Mouse (Mus musculus) urinary bladder, adult 2 months (tissue): Measurements from ENCODE around the gene Aak1. TPM values are rescaled to one million over a fixed set of nuclear protein-coding genes. Genes with fewer than 3 reads are reported as not detected.
"Not testable (repeated sequence)": the region's sequence is repeated elsewhere in the genome, so short reads cannot be mapped to it uniquely, and the experiment has no call there.

Source experiments
- DNase-seq: peaks from one replicate; pipeline ENCODE4 v3.0.0; 2022; ENCODE audit warnings: low spot score
- polyA plus RNA-seq: library from polyadenylated mRNA; depleted of rRNA; stranded (reverse); fragments of >200 nt; gene quantifications from 2 replicates; pipeline ENCODE4 v1.2.3, GENCODE M21; 2012; rRNA removed

Aak1 gene
- polyA plus RNA-seq, 1 experiment, result 21.9 TPM

DNA sequence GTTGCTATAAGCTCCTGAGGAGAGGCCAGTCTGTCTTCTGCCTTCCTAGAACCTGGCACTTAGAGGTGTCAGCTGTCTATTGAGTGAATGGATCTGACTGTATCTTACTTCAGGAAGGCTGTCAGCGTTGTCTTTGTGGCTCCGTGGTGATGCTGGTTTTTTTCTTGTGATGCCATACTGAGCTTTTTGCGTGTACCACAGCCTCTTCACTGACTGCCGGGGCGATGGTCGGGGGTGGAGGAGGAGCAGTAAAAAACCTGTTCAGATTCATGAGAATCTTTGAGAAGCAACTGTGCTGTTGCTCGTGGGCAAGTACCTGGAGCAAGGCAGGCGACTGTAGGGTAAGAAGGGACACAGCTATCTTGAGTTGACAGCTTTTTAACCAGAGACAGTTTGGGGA is 169.6 kb downstream of the Aak1 start:
- DNase-seq, result no peak

DNA sequence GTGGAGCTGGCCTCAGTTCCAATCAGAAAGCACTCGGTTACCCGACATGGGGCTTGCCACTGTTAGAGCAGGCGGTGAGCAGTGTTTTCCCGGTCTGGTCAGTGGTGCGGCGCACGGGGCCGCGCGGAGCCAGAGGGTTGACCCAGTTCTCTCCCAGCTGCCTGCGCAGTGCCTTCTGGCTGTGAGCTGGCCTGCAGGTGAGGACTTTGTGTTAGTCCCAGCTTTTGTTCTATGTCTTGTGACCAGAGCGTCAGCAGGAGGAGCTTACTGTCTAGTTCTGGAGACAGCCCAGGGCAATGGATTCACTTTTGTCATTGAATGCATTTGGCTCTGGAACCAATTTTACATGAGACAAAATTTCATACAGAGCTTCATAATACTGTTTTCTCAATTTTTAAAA is 172.5 kb downstream of the Aak1 start:
- DNase-seq, result no peak

DNA sequence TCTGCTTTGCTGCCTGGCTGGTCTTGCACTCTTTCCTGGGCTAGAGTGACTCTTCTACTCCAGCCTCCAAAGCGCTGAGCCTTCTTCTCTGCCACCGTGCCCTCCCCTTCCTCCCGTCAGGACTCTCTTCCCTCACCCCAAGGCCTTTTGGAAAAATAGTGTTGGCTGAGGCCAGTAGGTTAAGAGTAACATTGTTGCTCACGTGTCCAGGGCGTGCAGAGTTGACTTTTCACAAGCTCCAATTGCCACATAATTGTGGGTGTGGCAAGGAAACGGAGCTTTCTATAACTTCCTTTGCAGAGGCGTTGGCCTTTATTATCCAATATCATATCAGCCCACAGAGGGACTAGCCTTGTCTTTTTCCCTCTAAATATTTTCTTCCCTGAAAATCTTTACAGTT is 177.7 kb downstream of the Aak1 start:
- no peak for DNase-seq

- DNase-seq, result no peak
These were observed 179.6 kb downstream of the Aak1 start for GRCm38 (mm10) chr6:87028881-87029280.

DNA sequence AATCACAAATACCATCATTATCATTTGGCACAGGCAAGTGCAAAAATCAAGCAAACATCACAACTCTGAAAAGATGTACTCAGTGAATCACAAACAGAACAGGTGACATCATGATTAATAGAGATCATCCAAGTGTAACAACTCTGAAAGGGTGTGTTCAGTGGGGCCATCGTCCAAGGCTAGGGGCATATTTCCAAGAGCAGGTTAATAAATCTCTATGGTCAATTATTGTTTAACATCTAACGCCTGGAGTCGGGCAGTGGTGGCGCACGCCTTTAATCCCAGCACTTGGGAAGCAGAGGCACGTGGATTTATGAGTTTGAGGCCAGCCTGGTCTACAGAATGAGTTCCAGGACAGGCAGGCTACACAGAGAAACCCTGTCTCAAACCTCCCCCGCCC is 182.0 kb downstream of the Aak1 start:
- not testable (repeated sequence) for DNase-seq

DNA sequence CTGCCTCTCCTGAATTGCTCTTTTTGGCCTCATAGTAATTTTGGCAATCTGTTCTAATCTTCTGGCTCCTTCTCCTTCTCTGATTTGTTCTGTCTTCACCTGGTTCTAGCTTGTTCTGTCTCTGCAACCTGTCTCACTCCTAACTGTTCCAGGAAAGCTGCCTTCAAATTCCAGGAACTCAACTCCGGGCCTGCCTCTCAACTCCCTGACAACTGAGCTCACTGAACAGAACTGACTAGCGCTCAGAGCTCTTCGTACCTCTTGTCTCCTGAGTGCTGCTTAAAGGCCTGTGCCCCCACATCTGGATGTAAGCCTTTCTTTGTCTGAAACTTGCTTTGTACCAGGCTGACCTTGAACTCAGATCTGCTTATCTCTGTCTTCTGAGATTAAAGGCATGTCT is 183.1 kb downstream of the Aak1 start:
- no peak for DNase-seq

- no peak for DNase-seq
These were observed 185.1 kb downstream of the Aak1 start for GRCm38 (mm10) chr6:87034395-87034794.

DNA sequence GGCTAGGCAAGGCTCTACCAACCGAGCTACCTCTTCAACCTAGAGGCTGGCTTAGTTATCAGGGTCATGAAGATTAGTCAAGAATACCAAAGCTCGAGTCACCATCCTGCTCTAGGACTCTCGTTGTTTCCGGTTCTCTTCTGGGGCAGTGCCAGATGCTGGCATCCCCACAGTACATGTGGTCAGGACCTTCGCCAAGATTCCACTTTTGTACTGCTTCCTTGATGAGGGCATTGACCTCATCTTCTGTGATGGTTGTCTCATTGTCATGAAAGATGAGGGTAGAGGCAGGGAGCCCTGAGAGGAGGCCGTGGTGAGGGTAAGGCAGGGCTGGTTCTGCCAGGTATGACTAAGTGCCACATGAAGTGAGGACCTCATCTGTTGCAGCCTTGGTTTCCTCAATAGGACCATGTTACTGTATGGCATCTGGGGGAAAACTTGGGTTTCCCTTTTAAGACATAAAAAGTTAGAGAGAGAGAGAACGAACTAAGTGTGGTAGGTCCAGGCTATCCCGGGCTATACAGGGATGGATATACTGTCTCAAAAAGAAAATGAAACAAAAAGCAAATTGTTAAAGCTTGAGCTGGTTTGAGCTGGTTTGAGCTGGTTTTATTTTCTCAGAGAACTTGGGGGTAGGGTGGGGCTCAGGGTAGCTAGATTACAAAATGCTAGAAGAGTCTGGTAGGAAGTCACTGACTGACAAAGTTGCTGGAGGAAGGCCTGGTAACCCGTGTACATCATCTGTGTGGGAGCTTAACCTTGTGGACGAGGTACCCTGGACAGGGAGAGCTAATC is 188.7 kb downstream of the Aak1 start:
- no peak for DNase-seq

DNA sequence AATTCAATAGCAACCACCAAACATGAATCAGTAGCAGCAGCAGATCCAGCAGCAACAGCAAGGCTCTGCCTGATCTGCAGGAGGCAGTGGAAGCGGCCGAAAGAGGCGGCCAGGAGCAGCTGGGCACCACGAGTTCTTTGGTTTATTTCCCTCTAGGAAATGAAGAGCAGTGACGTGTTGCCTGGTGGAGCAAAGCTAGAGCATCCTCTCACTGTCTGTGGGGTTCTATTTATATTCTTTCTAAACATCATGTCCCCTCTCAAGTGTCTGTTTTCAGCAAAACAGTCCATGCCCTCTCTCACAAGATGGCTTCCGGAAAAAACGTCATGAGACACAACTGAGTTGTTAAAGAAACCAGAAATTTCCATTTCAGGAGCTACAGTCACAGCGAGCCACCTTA is 189.8 kb downstream of the Aak1 start:
- no peak for DNase-seq

DNA sequence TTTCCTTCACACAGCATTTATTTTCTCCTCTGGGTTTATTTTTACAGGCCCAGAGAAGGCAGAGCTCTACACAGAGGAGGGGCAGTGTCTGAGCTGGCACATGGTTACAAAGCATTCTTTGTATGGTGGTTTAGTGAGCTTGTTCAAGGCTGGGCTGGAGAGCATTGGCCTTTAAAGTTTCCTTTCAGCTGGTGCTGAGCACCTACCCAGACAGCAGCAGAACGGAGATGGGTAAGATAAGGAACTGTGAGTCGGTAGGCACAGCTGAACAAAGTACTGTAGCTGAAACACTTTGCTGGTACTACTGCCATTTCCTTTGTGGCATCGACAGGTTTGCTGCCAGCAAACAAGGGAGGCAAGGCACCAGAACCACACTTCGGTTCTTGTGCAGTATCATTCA is 191.7 kb downstream of the Aak1 start:
- no peak for DNase-seq

DNA sequence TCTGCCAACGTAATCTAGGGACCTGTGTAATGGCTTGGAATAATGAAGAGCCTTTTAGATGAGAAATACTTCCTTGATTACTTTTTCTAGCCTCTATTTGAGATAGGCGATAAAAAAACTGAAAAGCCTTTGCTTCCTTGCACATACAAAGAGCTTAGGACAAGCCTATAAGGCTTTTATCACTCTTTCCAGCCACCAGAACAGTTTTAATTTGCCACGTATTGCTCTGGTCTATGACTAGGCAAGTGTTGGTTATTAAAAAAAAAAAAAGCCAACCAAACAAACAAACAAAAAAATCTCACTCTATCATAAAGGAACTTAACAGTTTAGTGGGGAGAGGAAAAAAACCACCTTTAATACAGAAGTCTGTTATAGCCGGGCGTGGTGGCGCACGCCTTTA is 192.1 kb downstream of the Aak1 start:
- DNase-seq, result no peak

DNA sequence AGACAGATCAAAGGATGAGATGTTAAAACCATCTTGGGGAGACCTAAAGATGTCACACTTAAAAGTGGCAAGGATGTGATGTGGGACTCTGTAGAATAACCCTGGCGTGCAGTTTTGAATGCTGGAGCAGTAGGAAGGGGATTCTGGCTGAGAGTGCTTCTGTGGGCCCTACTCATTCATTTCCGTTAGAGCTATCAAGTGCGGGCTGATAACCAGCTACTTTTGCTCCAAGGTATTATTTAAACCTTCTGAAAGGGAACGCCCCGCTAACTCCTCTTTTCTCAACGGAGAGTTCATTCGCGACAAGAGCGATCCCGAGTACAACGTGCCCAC is 192.7 kb downstream of the Aak1 start:
- DNase-seq, result no peak

- DNase-seq, result peak; percentile 93
These were observed 193.2 kb downstream of the Aak1 start, which contains the start of gene Gfpt1 for GRCm38 (mm10) chr6:87042337-87043130. Gfpt1 (plus strand) TSS chr6:87042846.

DNA sequence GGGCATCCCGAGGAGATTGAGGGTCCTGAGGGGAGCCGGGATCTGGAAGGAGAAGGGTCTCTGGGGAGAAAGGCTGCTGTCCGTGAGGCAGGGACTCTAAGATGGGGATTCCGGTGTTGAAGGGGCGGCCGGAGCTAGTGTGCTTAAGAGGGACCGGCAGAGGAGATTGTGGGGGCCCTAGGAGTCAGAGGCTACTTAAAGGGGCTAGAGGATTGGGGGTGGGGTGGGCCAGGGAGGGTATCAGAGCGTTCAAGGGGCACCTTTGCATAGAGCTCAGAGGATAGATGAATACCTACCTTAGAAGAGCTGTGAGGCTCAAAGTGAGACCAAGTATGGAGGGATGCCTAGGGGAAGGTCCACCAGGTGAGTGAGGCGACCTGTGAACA is 193.8 kb downstream of the Aak1 start:
- DNase-seq, result no peak

GRCm38 (mm10) chr6:87044895-87045294 is 195.6 kb downstream of the Aak1 start:
- no peak for DNase-seq

DNA sequence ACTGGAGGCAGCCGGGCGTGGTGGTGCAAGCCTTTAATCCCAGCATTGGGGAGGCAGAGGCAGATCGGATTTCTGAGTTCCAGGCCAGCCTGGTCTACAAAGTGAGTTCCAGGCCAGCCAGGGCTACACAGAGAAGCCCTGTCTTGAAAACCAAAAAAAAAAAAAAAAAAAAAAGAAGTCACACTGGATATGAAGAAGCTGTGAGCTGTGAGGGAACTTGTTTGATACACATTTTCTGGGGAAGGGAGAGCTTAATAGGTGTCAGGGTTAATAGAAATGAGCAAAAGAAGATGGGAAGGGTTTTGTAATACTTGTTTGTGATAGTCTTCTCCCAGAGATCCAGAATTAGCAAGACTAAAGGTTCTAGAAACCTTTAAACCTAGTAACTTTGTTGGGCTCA is 196.2 kb downstream of the Aak1 start:
- DNase-seq, result no peak

DNA sequence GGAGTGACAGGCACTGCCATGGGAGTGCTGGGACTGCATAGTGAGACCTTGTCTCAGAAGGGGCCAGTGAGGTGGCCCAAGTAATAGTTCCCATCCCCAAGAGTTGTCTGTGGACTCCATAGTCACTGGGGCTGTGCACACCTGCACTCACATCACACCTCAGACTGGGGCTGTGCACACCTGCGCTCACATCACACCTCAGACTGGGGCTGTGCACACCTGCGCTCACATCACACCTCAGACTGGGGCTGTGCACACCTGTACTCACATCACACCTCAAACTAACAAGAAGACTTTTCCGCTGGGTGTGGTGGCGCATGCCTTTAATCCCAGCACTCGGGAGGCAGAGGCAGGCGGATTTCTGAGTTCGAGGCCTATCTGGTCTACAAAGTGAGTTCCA is 199.4 kb downstream of the Aak1 start:
- not testable (repeated sequence) for DNase-seq

DNA sequence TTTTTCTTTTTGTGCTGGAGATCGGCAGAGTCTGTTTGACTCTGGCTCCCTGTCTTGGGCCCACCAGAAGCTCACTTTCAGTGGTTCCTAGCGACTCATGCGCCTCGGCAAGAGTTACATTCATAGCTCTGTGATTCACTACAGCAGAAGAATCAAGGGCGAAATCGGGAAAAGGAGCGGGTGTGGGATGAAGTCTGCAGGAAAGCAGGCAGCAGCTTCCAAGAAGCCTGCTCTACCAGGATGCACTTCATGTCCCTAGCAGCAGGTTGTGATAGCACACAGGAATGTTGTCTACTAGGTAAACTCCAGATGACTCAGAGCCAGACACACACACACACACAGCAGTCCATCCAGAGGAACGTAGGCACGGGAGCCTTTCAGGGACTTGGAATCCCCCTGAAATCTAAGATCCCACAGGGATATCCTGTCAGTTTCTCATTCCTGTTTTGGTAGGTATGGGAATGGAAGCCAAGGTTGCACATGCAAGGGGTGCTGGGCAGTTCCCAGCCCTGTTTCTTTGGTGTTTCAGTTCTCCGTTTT is 202.6 kb downstream of the Aak1 start:
- no peak for DNase-seq

Other genes starting within 250 kb of the Aak1 start
- 0.39 and 0.56 TPM in 2 replicates for gene Asprv1, start 221.4 kb upstream of the Aak1 start, polyA plus RNA-seq
- 9.0 and 10.1 TPM in 2 replicates for gene Mxd1, start 180.4 kb upstream of the Aak1 start, polyA plus RNA-seq
- gene Snrnp27, start 165.0 kb upstream of the Aak1 start, polyA plus RNA-seq, result 60.5 and 65.3 TPM in 2 replicates
- gene Gmcl1, start 116.1 kb upstream of the Aak1 start, polyA plus RNA-seq, result 16.5 TPM in 2 replicates
- 134 and 144 TPM in 2 replicates for gene Anxa4, start 55.9 kb upstream of the Aak1 start, polyA plus RNA-seq
- 94.2 and 118 TPM in 2 replicates for gene Nfu1, start 159.7 kb downstream of the Aak1 start, polyA plus RNA-seq
- 23.2 and 25.1 TPM in 2 replicates for gene Gfpt1, start 193.3 kb downstream of the Aak1 start, polyA plus RNA-seq